Mouse (Mus musculus) c-Kit-positive CD71-positive TER-119-positive erythroid progenitor cells, embryonic 14.5 days (primary cell): ENCODE measurements at regions not wholly inside any gene's neighbourhood (a gene's known extent, or its start where the extent isn't known, plus 50 kb on each side); places are given as distances from the start of the nearest gene placed in this dataset.
"Not testable (repeated sequence)": the region's sequence is repeated elsewhere in the genome, so short reads cannot be mapped to it uniquely, and the experiment has no call there.

Source experiments
- DNase-seq: peaks from one replicate; pipeline ENCODE4 v3.0.0-alpha.2; 2013; ENCODE audit warnings: low spot score

GRCm38 (mm10) chr2:79022954-79023353 is 155.0 kb downstream of the Ube2e3 start:
- no peak for DNase-seq

GRCm38 (mm10) chr2:79025678-79026077 is 157.8 kb downstream of the Ube2e3 start:
- DNase-seq = no peak

- DNase-seq = no peak
Measured at GRCm38 (mm10) chr2:79030990-79031389, 163.1 kb downstream of the Ube2e3 start.

DNA sequence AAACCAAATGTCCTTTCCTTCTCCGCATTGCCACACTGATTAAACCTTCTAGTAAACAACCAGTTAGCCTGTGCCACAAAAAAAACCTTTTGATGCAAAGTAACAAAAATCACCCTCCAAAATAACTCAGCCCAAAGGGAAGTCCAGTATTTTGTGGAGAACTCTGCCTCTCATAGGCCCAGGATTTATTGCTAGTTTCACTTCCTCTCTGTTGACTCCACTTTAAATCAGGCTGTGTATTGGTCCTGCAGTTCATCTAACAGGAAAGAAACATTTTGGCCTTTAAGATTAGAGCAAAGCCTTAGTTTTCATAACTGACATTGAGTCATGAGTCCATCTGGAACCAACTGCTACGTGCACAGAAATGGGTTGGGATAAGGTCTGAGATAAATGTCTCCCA is 168.4 kb downstream of the Ube2e3 start:
- no peak for DNase-seq

- DNase-seq = no peak
Measured at GRCm38 (mm10) chr2:79038624-79039023, 170.7 kb downstream of the Ube2e3 start.

- not testable (repeated sequence) for DNase-seq
Measured at GRCm38 (mm10) chr2:79044804-79045203, 176.9 kb downstream of the Ube2e3 start.

GRCm38 (mm10) chr2:79045508-79045907 is 177.6 kb downstream of the Ube2e3 start:
- no peak for DNase-seq

DNA sequence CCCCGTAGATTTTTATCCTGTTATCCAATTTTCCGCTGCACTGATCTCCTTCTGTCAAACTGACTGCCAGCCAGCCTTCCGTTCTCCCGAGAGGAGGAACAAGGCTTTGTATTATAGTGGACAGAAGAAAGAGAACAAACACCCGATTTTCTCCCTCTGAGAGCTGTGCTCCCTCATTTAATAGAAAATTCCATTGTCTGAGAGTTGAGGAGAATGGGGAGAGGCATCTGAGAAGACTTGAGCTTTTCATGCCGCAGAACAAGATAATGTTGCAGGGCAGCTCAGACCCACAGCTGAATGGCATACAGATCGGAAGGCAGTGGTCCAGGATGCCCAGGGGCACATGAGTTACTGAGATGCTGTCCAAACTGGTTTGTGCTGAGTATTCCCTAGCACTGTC is 180.1 kb downstream of the Ube2e3 start:
- DNase-seq = no peak

DNA sequence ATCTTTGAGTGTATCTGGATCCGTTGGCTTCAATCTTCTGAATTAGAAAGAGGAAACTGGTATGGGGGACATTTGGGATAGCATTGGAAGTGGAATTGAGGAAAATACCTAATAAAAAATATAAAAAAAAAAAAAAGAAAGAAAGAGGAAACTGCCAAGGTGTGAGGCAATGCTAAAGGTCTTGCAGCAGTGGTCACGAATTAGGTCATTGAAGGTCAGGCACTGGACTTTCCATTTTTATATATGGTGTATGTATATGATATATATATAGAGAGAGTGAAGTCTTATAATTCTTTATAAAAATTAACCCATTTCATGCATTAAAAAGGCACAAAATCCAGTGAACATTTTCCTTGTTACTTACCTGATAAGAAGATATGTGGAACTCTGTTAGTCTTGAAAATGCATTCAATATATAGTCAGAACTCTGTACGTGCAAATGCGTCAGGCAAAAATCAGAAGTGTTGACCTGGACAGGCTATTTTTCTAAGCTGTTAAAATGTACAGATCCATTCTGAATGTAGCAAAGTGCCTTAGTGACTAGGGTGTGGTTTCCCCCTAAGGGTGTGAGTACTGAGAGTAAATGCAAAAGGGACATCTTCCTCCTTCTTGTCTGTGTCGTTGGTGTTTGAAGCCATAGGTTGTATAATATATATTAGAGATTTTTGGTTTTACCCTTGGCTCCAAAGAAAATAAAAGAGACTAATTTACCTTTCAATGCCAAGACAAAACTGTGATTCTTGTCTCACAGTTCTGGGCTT is 181.0 kb downstream of the Ube2e3 start:
- DNase-seq = no peak

DNA sequence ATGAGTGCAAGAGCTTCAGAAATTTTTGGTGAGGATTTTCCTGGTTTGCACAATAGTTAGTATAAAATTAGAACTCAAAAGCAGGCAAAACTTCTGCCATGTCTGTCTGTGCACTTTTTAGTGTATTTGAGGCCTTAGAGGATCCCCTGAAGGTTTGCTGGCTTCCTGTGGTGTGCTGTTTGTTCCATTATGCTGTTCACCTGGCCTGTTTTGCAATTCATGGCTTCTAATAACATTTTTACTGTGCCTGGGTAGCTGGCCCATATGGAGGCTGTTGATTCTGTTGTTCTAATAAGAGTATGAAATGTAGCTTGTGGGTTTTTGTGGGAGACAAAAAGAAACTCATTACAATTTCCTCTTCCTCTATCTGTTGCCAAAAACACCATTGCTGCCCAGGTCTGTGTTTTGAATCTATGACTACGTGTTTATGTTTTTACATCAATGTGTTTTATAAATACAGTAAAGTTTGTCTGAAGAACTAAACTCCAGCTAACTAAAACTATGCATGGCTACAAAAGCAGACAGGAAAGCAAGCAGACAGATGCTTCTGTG is 182.6 kb downstream of the Ube2e3 start:
- no peak for DNase-seq

DNA sequence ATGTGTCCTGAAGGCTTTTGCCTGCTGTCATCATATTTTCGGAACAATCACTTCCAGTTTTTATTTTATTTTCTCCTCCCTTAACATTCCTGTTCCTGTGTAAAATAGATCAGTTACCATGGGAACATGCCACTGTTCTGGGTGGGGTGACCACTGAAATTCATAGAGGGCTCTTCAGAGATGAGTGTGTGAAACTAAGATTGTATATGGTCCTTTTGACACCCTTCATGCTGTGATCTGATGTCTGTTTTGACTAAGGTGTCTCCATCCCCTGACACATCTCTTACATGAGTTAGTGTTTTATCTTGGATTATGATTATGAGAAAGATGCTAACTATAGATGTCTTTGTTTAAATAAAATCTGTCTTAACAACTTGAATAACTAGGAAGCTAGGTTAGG is 184.3 kb downstream of the Ube2e3 start:
- no peak for DNase-seq

DNA sequence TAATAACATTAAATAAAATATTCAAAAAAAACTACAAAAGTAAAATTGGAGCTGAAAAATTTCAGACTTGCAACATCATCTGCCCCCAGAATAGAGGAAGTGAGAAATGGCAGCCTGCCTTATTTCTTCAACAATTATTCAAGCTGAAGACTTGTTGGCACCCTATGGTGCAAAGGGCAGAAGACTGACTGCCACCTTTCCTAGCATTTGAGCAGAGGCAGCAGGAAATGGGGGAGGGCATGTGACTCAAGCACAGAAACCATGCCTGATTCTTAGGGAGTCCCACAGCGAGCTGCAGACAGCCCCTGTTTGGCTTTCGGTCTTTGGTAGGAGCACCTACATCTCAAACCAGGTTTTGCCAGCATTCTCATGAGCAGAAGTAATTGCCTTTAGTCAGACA is 188.2 kb downstream of the Ube2e3 start:
- no peak for DNase-seq

- no peak for DNase-seq
Measured at GRCm38 (mm10) chr2:79059115-79059943, 191.4 kb downstream of the Ube2e3 start.

DNA sequence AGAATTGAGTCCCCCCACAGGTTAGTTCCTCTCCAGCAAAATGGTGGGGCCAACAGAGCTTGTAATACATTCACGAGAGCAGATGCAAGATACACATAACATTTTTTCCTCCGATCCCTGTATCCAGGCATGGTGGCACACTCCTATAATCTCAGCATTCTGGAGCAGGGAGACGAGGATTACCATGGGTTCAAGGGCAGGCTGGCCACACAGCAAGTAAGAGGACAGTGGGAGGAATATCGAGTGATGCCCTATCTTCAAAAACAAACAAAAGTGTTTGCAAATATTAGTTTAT is 192.0 kb downstream of the Ube2e3 start:
- DNase-seq = no peak

- no peak for DNase-seq
Measured at GRCm38 (mm10) chr2:79060320-79060719, 192.4 kb downstream of the Ube2e3 start.

- DNase-seq = no peak
Measured at GRCm38 (mm10) chr2:79061645-79062044, 193.6 kb upstream of the Itga4 start.

GRCm38 (mm10) chr2:79062196-79062636 is 193.0 kb upstream of the Itga4 start:
- DNase-seq = no peak

DNA sequence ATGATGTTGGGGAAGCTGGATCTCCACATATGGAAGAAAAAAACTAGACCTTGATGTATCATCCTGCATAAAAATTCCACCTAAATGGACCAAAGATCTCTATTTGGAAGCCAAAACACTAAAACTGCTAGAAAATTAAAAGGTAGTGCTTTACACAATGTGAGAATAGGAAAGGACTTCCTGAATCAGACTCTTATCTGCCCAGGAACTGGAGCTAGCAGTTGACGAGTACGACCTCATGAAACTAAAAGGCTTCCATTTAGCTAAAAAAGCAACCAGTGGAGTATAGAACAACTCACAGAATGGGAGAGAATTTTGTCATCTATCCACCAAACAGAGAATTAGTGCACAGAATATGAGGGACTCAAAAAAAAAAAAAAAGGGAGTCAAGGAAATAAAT is 191.6 kb upstream of the Itga4 start:
- no peak for DNase-seq

- DNase-seq = no peak
Measured at GRCm38 (mm10) chr2:79065321-79065720, 189.9 kb upstream of the Itga4 start.

DNA sequence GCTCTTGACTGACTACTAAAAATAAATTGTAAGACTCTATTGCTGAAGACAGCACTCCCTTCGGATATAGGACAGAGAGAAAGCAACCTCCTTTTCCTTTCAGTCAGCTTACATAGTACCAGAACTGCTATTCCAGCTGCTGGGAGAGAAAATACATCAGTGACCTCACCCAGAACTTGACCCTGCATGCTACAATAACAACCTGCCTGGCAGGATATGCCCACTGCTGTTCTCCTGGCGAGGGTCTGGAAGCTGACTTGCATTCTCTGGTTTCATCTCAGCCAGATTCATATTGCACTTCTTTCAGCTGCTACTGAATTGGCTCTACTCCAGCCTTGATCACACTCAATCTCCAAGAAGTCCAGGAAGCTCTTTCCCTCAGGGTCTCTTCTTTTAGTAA is 179.1 kb upstream of the Itga4 start:
- DNase-seq = no peak

GRCm38 (mm10) chr2:79078836-79079394 is 176.3 kb upstream of the Itga4 start:
- DNase-seq = no peak

- no peak for DNase-seq
Measured at GRCm38 (mm10) chr2:79081769-79082168, 173.5 kb upstream of the Itga4 start.

GRCm38 (mm10) chr2:79086280-79086679 is 168.9 kb upstream of the Itga4 start:
- no peak for DNase-seq
